Mouse (Mus musculus): Measurements from ENCODE around the gene Tgfb1. TPM values are rescaled to one million over a fixed set of nuclear protein-coding genes. Genes with fewer than 3 reads are reported as not detected.

The Tgfb1 gene
- polyA plus RNA-seq, 1 experiment from 2014 or later, result 4.8 TPM

DNA sequence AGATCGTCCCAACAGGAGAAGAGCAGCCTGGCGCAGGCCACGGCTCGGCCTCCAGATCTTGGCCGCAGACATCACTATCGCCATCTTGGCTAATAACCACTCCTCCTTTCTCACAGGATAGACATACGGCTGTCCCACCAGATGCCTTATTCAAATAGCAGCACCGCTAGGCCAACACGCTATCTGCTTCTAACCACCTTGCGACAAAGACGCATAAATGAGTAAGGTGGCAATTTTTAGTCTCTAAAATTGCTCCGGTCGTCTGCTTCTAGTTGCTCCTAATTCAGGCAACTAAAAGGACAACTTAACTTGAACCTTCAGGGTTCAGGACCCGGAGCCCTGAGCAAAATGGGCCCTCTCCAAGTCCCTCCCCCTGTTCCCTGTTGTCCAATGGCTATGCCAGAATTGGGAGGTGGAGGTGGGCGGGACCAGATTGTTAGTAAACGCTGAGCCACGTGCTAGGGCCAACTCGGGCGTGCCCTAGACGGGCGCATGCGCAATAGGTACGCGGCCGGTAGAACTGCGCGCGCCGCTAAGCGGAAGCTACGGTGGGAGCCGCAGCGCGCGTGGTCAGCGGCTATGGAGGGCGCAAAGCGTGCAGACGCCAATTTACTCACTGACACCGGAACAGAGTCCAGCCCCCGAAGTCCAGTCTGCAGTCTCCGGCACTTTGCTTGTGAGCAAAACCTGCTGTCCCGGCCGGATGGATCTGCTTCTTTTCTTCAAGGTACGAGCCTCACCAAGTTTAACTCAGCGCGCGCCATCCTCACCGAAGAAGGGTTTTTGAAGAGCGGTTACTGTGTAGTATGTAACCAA is 27.9 kb upstream of the Tgfb1 start, which contains the start of the genes Bckdha and Exosc5:
Bckdha (minus strand) TSS at position 325 of the 816 bp plus-strand sequence.
Exosc5 (plus strand) TSS at position 508 of the 816 bp plus-strand sequence.
- Histone ChIP-seq H3K4me3 (peak within 1 kb of the TSS; percentile 73), H3K4me1 (peaks cover 4% of the 10 kb centered on the region; the same call in 1 of the 2 replicates), H3K9me3 (no peaks in the 10 kb centered on the region), H3K27ac (peak within 1 kb of the TSS; percentile 93), H3K27me3 (ENCODE audit: insufficient read depth, poor library complexity, severe bottlenecking) (no peaks in the 10 kb centered on the region), H3K36me3 (peaks cover 13% of the 10 kb centered on the region)
- WGBS, result under 1% methylated on average over 50 of the region's 50 CpGs
- peak; percentile 100 for DNase-seq (ENCODE audit: low spot score)

DNA sequence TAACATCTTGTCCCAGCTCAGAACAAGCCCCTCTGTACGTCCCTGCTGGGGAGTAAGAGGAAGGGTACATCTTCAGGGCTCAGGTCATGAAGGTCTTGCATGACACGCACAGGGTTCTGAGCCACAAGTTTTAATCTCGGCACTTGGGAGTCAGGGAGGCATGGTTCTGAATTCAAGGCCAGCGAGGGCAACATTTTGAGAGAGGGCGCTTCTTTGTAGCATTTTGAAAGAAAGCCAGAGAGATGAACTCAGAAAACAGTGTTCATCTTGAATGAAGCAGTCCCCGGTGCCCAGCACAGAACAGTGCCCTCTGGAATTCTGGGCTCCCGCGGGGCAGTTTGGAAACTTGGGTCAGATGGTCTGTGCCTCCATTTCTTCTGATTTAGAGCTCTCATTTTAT is 20.4 kb upstream of the Tgfb1 start:
- Histone ChIP-seq H3K27me3 (ENCODE audit: insufficient read depth, poor library complexity, severe bottlenecking) (no peaks in the 10 kb centered on the region), H3K36me3 (peaks cover 66% of the 10 kb centered on the region), H3K4me3 (no peak overlapping the region), H3K27ac (no peak overlapping the region), H3K4me1 (no peaks in the 10 kb centered on the region), H3K9me3 (no peaks in the 10 kb centered on the region)
- 91% methylated on average over 8 of the region's 8 CpGs for WGBS
- DNase-seq (ENCODE audit: low spot score), result no peak

DNA sequence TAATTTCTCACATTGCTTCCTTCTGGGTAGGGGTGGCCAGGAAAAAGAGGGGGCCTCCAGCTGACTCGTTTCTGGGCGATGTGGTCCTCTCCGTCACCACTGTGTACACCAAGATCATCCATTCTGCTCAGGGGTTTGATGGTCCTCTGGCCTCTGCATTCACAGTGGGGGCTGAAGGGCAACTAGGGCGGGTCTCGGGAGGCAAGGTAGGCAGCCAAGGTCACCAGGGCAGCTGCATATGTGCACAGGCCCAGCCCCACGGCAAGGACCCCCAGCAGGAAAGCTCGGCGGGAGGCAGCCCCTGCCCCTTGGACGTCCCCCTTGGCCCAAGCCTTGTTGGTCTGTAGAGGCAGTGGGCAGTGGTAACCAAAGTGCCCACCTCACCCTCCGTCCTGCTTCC is 17.6 kb upstream of the Tgfb1 start:
- DNase-seq (ENCODE audit: low spot score), result no peak
- H3K9me3 ChIP-seq, result peaks cover 4% of the 10 kb centered on the region
- no peaks in the 10 kb centered on the region for H3K4me1 ChIP-seq
- no peak overlapping the region for H3K4me3 ChIP-seq
- H3K36me3 ChIP-seq, result peaks cover 50% of the 10 kb centered on the region
- H3K27ac ChIP-seq, result no peak overlapping the region
- 84% methylated on average over 10 of the region's 10 CpGs for WGBS
- peaks cover 11% of the 10 kb centered on the region for H3K27me3 ChIP-seq (ENCODE audit: insufficient read depth, poor library complexity, severe bottlenecking)

GRCm38 (mm10) chr7:25669631-25670030 is 17.2 kb upstream of the Tgfb1 start:
- Histone ChIP-seq H3K4me1 (peaks cover 4% of the 10 kb centered on the region; the same call in 1 of the 2 replicates), H3K9me3 (peaks cover 4% of the 10 kb centered on the region), H3K36me3 (peaks cover 45% of the 10 kb centered on the region), H3K4me3 (no peak overlapping the region), H3K27me3 (ENCODE audit: insufficient read depth, poor library complexity, severe bottlenecking) (peaks cover 16% of the 10 kb centered on the region), H3K27ac (no peak overlapping the region)
- DNase-seq (ENCODE audit: low spot score), result no peak
- 77% methylated on average over 9 of the region's 9 CpGs for WGBS

- peaks cover 4% of the 10 kb centered on the region for H3K9me3 ChIP-seq
- WGBS, result 90% methylated on average over 4 of the region's 4 CpGs
- H3K27me3 ChIP-seq (ENCODE audit: insufficient read depth, poor library complexity, severe bottlenecking), result peaks cover 21% of the 10 kb centered on the region
- no peak for DNase-seq (ENCODE audit: low spot score)
- H3K4me1 ChIP-seq, result peaks cover 9% of the 10 kb centered on the region; the same call in 1 of the 2 replicates
- no peak overlapping the region for H3K27ac ChIP-seq
- H3K36me3 ChIP-seq, result peaks cover 40% of the 10 kb centered on the region
- no peak overlapping the region for H3K4me3 ChIP-seq
Measured at GRCm38 (mm10) chr7:25670096-25670495, 16.7 kb upstream of the Tgfb1 start.

DNA sequence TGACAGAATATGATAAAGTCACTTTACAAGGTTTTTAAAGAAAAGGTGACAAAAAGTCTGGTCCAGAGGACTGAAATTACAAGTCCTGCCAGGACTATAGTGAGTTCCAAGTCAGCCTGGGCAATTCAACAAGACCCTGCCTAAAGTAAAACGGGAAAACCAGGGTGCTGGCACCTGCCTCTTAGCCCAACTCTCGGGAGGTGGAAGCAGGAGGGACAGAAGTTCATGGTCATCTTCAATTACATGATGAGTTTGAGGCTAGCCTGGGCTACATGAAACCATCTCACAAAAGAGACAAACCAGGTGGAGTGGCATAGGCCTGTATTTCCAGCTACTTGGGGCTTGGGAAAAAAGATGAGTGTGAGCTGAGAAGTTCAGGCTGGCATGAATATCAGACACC is 15.1 kb upstream of the Tgfb1 start:
- Histone ChIP-seq H3K4me3 (no peak overlapping the region), H3K4me1 (peaks cover 10% of the 10 kb centered on the region; the same call in 1 of the 2 replicates), H3K27me3 (ENCODE audit: insufficient read depth, poor library complexity, severe bottlenecking) (peaks cover 37% of the 10 kb centered on the region), H3K9me3 (peaks cover 4% of the 10 kb centered on the region), H3K27ac (no peak overlapping the region), H3K36me3 (peaks cover 25% of the 10 kb centered on the region)
- 79% methylated on average over 2 of the region's 2 CpGs for WGBS
- no peak for DNase-seq (ENCODE audit: low spot score)

- Histone ChIP-seq H3K27ac (no peak overlapping the region), H3K36me3 (peaks cover 21% of the 10 kb centered on the region), H3K4me1 (peaks cover 10% of the 10 kb centered on the region; the same call in 1 of the 2 replicates), H3K27me3 (ENCODE audit: insufficient read depth, poor library complexity, severe bottlenecking) (peaks cover 37% of the 10 kb centered on the region), H3K4me3 (no peak overlapping the region), H3K9me3 (peaks cover 4% of the 10 kb centered on the region)
- WGBS, result 49% methylated on average over 4 of the region's 4 CpGs
- no peak for DNase-seq (ENCODE audit: low spot score)
Measured at GRCm38 (mm10) chr7:25672442-25672841, 14.4 kb upstream of the Tgfb1 start.

GRCm38 (mm10) chr7:25674297-25674696 is 12.5 kb upstream of the Tgfb1 start:
- no peak for DNase-seq (ENCODE audit: low spot score)
- 30% methylated on average over 9 of the region's 9 CpGs for WGBS
- peaks cover 3% of the 10 kb centered on the region; the same call in 1 of the 2 replicates for H3K36me3 ChIP-seq
- H3K4me1 ChIP-seq, result peaks cover 10% of the 10 kb centered on the region; the same call in 1 of the 2 replicates
- peaks cover 4% of the 10 kb centered on the region for H3K9me3 ChIP-seq
- peaks cover 45% of the 10 kb centered on the region for H3K27me3 ChIP-seq (ENCODE audit: insufficient read depth, poor library complexity, severe bottlenecking)
- peak overlapping the region; percentile 48 for H3K4me3 ChIP-seq
- H3K27ac ChIP-seq, result no peak overlapping the region

GRCm38 (mm10) chr7:25674719-25675300 is 12.0 kb upstream of the Tgfb1 start, which contains the start of gene Tmem91:
Tmem91 (minus strand) TSS chr7:25675166.
- Histone ChIP-seq H3K4me1 (peaks cover 10% of the 10 kb centered on the region; the same call in 1 of the 2 replicates), H3K9me3 (peaks cover 4% of the 10 kb centered on the region), H3K27ac (no peak within 1 kb of the TSS), H3K36me3 (no peaks in the 10 kb centered on the region), H3K27me3 (ENCODE audit: insufficient read depth, poor library complexity, severe bottlenecking) (peaks cover 45% of the 10 kb centered on the region), H3K4me3 (peak within 1 kb of the TSS; percentile 48)
- no peak for DNase-seq (ENCODE audit: low spot score)
- WGBS, result 3% methylated on average over 29 of the region's 29 CpGs

GRCm38 (mm10) chr7:25675405-25675804 is 11.4 kb upstream of the Tgfb1 start:
- H3K27me3 ChIP-seq (ENCODE audit: insufficient read depth, poor library complexity, severe bottlenecking), result peaks cover 45% of the 10 kb centered on the region
- no peaks in the 10 kb centered on the region for H3K36me3 ChIP-seq
- no peak overlapping the region for H3K27ac ChIP-seq
- peaks cover 16% of the 10 kb centered on the region; the same call in 1 of the 2 replicates for H3K4me1 ChIP-seq
- 42% methylated on average over 6 of the region's 6 CpGs for WGBS
- H3K9me3 ChIP-seq, result peaks cover 4% of the 10 kb centered on the region
- H3K4me3 ChIP-seq, result peak overlapping the region; percentile 48; the same call in 1 of the 2 replicates
- no peak for DNase-seq (ENCODE audit: low spot score)

- Histone ChIP-seq H3K4me3 (no peak overlapping the region), H3K27me3 (ENCODE audit: insufficient read depth, poor library complexity, severe bottlenecking) (peaks cover 45% of the 10 kb centered on the region), H3K27ac (no peak overlapping the region), H3K36me3 (no peaks in the 10 kb centered on the region), H3K9me3 (peaks cover 4% of the 10 kb centered on the region), H3K4me1 (peaks cover 22% of the 10 kb centered on the region)
- no peak for DNase-seq (ENCODE audit: low spot score)
- 74% methylated on average over 15 of the region's 15 CpGs for WGBS
Measured at GRCm38 (mm10) chr7:25676085-25676781, 10.6 kb upstream of the Tgfb1 start.

DNA sequence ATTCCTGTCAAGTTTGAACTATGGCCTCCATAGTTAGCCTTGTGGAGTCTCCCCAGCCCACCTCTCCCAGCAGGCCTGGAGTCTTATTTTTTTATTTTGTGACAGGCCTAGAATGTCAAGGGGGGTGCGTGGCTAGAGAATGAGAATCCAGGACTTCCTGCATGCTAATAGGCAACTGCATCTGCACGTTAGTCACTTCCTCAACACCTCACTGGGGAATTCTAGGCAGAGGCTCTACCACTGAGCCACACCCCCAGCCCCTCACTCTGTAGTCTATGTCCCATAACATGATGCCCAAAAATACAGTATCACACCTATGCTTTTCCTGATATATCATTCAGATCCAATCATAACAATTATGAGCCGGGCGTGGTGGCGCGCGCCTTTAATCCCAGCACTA is 9.8 kb upstream of the Tgfb1 start:
- peaks cover 45% of the 10 kb centered on the region for H3K27me3 ChIP-seq (ENCODE audit: insufficient read depth, poor library complexity, severe bottlenecking)
- H3K36me3 ChIP-seq, result no peaks in the 10 kb centered on the region
- peaks cover 30% of the 10 kb centered on the region for H3K4me1 ChIP-seq
- no peak overlapping the region for H3K27ac ChIP-seq
- no peak for DNase-seq (ENCODE audit: low spot score)
- no peak overlapping the region for H3K4me3 ChIP-seq
- H3K9me3 ChIP-seq, result peaks cover 4% of the 10 kb centered on the region
- 91% methylated on average over 7 of the region's 7 CpGs for WGBS

Measured in heart, embryonic 10.5 days (tissue).